Mouse (Mus musculus) liver, adult 2 months (tissue): ENCODE results near the gene Bmx. TPM values are rescaled to one million over a fixed set of nuclear protein-coding genes. Genes with fewer than 3 reads are reported as not detected.
A peak's percentile ranks its signal among the peaks of the same experiment; 100 is the strongest.

Experiments
- DNase-seq: peaks from one replicate; pipeline ENCODE4 v3.0.0-alpha.2; 2011; ENCODE audit warnings: low read depth, low spot score; ENCODE audit errors: extremely low read depth
- H3K27ac ChIP-seq: fragments of 200-500 bp; replicated peaks from 2 replicates; pipeline ENCODE4 v1.5.1; 2012; ENCODE audit warnings: low read depth, mild to moderate bottlenecking, control low read depth, inconsistent platforms, low read length; ENCODE audit not compliant: insufficient read depth
- H3K27me3 ChIP-seq: fragments of 200-500 bp; 2 replicates; pipeline ENCODE4 v1.6.1; 2012; ENCODE audit warnings: mild to moderate bottlenecking, moderate library complexity, low read length, inconsistent platforms; ENCODE audit not compliant: control insufficient read depth, insufficient read depth
- H3K36me3 ChIP-seq: fragments of 200-500 bp; 2 replicates; pipeline ENCODE4 v1.6.1; 2012; ENCODE audit warnings: low read length, inconsistent platforms; ENCODE audit not compliant: control insufficient read depth, insufficient read depth
- H3K4me1 ChIP-seq: fragments of 200-500 bp; 2 replicates; pipeline ENCODE4 v1.6.1; 2011; ENCODE audit warnings: low read length; ENCODE audit not compliant: control insufficient read depth, insufficient read depth
- H3K4me3 ChIP-seq: fragments of 200-500 bp; 2 replicates; pipeline ENCODE4 v1.5.1; 2011; ENCODE audit warnings: low read depth, mild to moderate bottlenecking, control low read depth, low read length, moderate library complexity; ENCODE audit not compliant: insufficient read depth
- H3K79me2 ChIP-seq: fragments of 200-500 bp; 2 replicates; pipeline ENCODE4 v1.6.1; 2012; ENCODE audit warnings: inconsistent platforms, mild to moderate bottlenecking, low read length, moderate library complexity; ENCODE audit not compliant: control insufficient read depth, insufficient read depth
- H3K9ac ChIP-seq: fragments of 200-500 bp; 2 replicates; pipeline ENCODE4 v1.6.1; 2012; ENCODE audit warnings: low read depth, mild to moderate bottlenecking, control low read depth, inconsistent platforms, low read length
- CTCF ChIP-seq: fragments of 200-500 bp; IDR thresholded peaks from 2 replicates; pipeline ENCODE4 v1.5.1; 2011; ENCODE audit warnings: low read depth, low read length, control low read depth
- POLR2A ChIP-seq: fragments of 200-500 bp; IDR thresholded peaks from 2 replicates; pipeline ENCODE4 v1.6.1; 2011; ENCODE audit warnings: low read length, control low read depth; ENCODE audit not compliant: insufficient read depth; ENCODE audit errors: extremely low read depth
- WGBS: fragments of 180-500 bp; shearing (Covaris S2); methylation state at CpG from one replicate; pipeline ENCODE4 v1.1.7; 2018; 5-methylcytosine and 5-hydroxymethylcytosine counted together
- polyA plus RNA-seq: library from polyadenylated mRNA; depleted of rRNA; stranded (reverse); fragments of >200 nt; gene quantifications from 2 replicates; pipeline ENCODE4 v1.2.3, GENCODE M21; 2012
- total RNA-seq: library from RNA; depleted of rRNA; stranded (reverse); fragments of >200 nt; gene quantifications from 2 replicates; pipeline ENCODE4 v1.2.3, GENCODE M21; 2014

Gene Bmx
- total and polyA plus RNA-seq, 2 experiments, result 0.28 TPM; not detected in 1

- H3K27ac ChIP-seq, result no peak overlapping the region
- no peak overlapping the region for H3K9ac ChIP-seq
- WGBS, result 91% methylated on average over 2 of the region's 2 CpGs
- no peaks in the 10 kb centered on the region for H3K36me3 ChIP-seq
- H3K79me2 ChIP-seq, result no peaks in the 10 kb centered on the region
- no peak overlapping the region for H3K4me3 ChIP-seq
- no peaks in the 10 kb centered on the region for H3K27me3 ChIP-seq
- H3K4me1 ChIP-seq, result no peaks in the 10 kb centered on the region
- TF ChIP-seq POLR2A (no peak), CTCF (no peak)
- DNase-seq, result no peak
Measured at GRCm38 (mm10) chrX:164197679-164198078, 60.3 kb downstream of the Bmx start.

GRCm38 (mm10) chrX:164189880-164190279, 68.1 kb downstream of the Bmx start:
- H3K27ac ChIP-seq, result no peak overlapping the region
- DNase-seq, result no peak
- H3K4me1 ChIP-seq, result no peaks in the 10 kb centered on the region
- no peak overlapping the region for H3K4me3 ChIP-seq
- H3K9ac ChIP-seq, result no peak overlapping the region
- H3K79me2 ChIP-seq, result no peaks in the 10 kb centered on the region
- no peaks in the 10 kb centered on the region for H3K27me3 ChIP-seq
- TF ChIP-seq CTCF (no peak), POLR2A (no peak)
- H3K36me3 ChIP-seq, result no peaks in the 10 kb centered on the region

GRCm38 (mm10) chrX:164183844-164184243, 74.1 kb downstream of the Bmx start:
- peak; percentile 65 for DNase-seq

GRCm38 (mm10) chrX:164179746-164180145, 78.2 kb downstream of the Bmx start:
- WGBS, result 2% methylated on average over 3 of the region's 3 CpGs
- DNase-seq, result peak; percentile 22
- no peak overlapping the region for H3K9ac ChIP-seq
- H3K4me3 ChIP-seq, result no peak overlapping the region
- H3K79me2 ChIP-seq, result no peaks in the 10 kb centered on the region
- H3K4me1 ChIP-seq, result no peaks in the 10 kb centered on the region
- no peak overlapping the region for H3K27ac ChIP-seq
- no peaks in the 10 kb centered on the region for H3K36me3 ChIP-seq
- no peak for TF ChIP-seq CTCF
- TF ChIP-seq POLR2A, result no peak
- H3K27me3 ChIP-seq, result no peaks in the 10 kb centered on the region

More at GRCm38 (mm10) chrX:164183844-164184243, 74.1 kb downstream of the Bmx start:
- WGBS, result 25% methylated on average over 3 of the region's 3 CpGs
- Histone ChIP-seq H3K4me1 (no peaks in the 10 kb centered on the region), H3K27me3 (no peaks in the 10 kb centered on the region), H3K27ac (no peak overlapping the region), H3K9ac (no peak overlapping the region), H3K79me2 (no peaks in the 10 kb centered on the region), H3K4me3 (no peak overlapping the region), H3K36me3 (no peaks in the 10 kb centered on the region)
- no peak for TF ChIP-seq POLR2A
- TF ChIP-seq CTCF, result 0 out of 2 replicates have a peak, but pooled peaks have one; percentile 19

GRCm38 (mm10) chrX:164178856-164179255, 79.1 kb downstream of the Bmx start:
- Histone ChIP-seq H3K27me3 (no peaks in the 10 kb centered on the region), H3K27ac (no peak overlapping the region), H3K36me3 (no peaks in the 10 kb centered on the region), H3K4me3 (no peak overlapping the region), H3K9ac (no peak overlapping the region), H3K79me2 (no peaks in the 10 kb centered on the region), H3K4me1 (no peaks in the 10 kb centered on the region)
- TF ChIP-seq POLR2A, result no peak
- TF ChIP-seq CTCF, result no peak
- WGBS, result 81% methylated on average over 2 of the region's 2 CpGs
- no peak for DNase-seq

GRCm38 (mm10) chrX:164175780-164176179, 82.2 kb downstream of the Bmx start:
- Histone ChIP-seq H3K9ac (no peak overlapping the region), H3K27me3 (no peaks in the 10 kb centered on the region), H3K36me3 (no peaks in the 10 kb centered on the region), H3K79me2 (no peaks in the 10 kb centered on the region), H3K27ac (no peak overlapping the region), H3K4me3 (no peak overlapping the region), H3K4me1 (no peaks in the 10 kb centered on the region)
- no peak for TF ChIP-seq CTCF
- no peak for TF ChIP-seq POLR2A
- no peak for DNase-seq
- WGBS, result 80% methylated on average over 2 of the region's 2 CpGs
